Mouse (Mus musculus): Measurements from ENCODE around the gene Fam221a. TPM values are rescaled to one million over a fixed set of nuclear protein-coding genes. Genes with fewer than 3 reads are reported as not detected.
A peak's percentile ranks its signal among the peaks of the same experiment; 100 is the strongest.

Gene Fam221a
- 5.2 and 5.3 TPM in 2 replicates for polyA plus RNA-seq (2015; fragmentation: Nextera tagmentation; extraction: Ambion mirVana)

GRCm38 (mm10) chr6:49367159-49368054 is at the start of gene Fam221a:
TSS of gene Fam221a (plus strand) at chr6:49367739.
- Histone ChIP-seq H3K27ac (replicated peaks) (peak within 1 kb of the TSS; percentile 71), H3K27me3 (no peaks in the 10 kb centered on the region), H3K9me3 (no peaks in the 10 kb centered on the region), H3K9ac (peak within 1 kb of the TSS; percentile 67), H3K4me3 (peak within 1 kb of the TSS; percentile 74), H3K36me3 (no peaks in the 10 kb centered on the region), H3K4me1 (replicated peaks) (peaks cover 16% of the 10 kb centered on the region), H3K4me2 (peak within 1 kb of the TSS; percentile 95)
- WGBS: 4% methylated on average over 49 of the region's 49 CpGs
- ATAC-seq (ENCODE audit: low FRiP score, low read depth): peak; percentile 98

GRCm38 (mm10) chr6:49318966-49319594 is 48.5 kb upstream of the Fam221a start, which contains the start of gene Ccdc126:
TSS of gene Ccdc126 (plus strand) at chr6:49319274.
- Histone ChIP-seq H3K36me3 (no peaks in the 10 kb centered on the region), H3K4me2 (peak within 1 kb of the TSS; percentile 59), H3K4me1 (replicated peaks) (peaks cover 6% of the 10 kb centered on the region), H3K9ac (peak within 1 kb of the TSS; percentile 73), H3K9me3 (no peaks in the 10 kb centered on the region), H3K27ac (replicated peaks) (peak within 1 kb of the TSS; percentile 88), H3K4me3 (peak within 1 kb of the TSS; percentile 86), H3K27me3 (no peaks in the 10 kb centered on the region)
- 0% methylated on average over 44 of the region's 47 CpGs for WGBS
- peak; percentile 100 for ATAC-seq (ENCODE audit: low FRiP score, low read depth)

GRCm38 (mm10) chr6:49319595-49320315 is 47.8 kb upstream of the Fam221a start:
- peak overlapping the region; percentile 88 for H3K27ac ChIP-seq (replicated peaks)
- H3K36me3 ChIP-seq: no peaks in the 10 kb centered on the region
- peak overlapping the region; percentile 73 for H3K9ac ChIP-seq
- peaks cover 6% of the 10 kb centered on the region for H3K4me1 ChIP-seq (replicated peaks)
- H3K4me2 ChIP-seq: peak overlapping the region; percentile 59
- H3K9me3 ChIP-seq: no peaks in the 10 kb centered on the region
- ATAC-seq (ENCODE audit: low FRiP score, low read depth): peak; percentile 8; the same call in 1 of the 2 replicates
- H3K4me3 ChIP-seq: peak overlapping the region; percentile 86
- WGBS: 13% methylated on average over 13 of the region's 13 CpGs
- H3K27me3 ChIP-seq: no peaks in the 10 kb centered on the region

DNA sequence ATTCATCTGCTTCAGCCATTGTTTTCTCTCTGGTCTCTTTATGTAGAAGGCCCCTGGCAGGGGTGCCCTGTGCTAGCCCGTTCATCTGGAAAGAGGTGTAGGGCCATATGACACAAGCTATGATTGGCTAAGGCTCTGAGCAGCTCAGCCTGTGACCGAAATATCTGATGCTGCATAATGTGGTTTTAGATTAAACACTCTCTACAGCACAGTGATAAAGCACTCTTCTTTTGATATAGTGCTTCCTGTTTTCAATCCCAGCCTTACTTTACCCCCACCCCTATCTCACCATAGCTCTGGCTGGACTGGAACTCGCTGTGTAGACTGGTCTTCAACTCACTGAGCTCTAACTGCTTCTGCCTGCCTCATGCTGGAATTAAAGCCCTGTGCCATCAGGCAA is 46.2 kb upstream of the Fam221a start:
- ATAC-seq (ENCODE audit: low FRiP score, low read depth): no peak
- Histone ChIP-seq H3K4me1 (replicated peaks) (peaks cover 6% of the 10 kb centered on the region), H3K27me3 (no peaks in the 10 kb centered on the region), H3K9ac (no peak overlapping the region), H3K9me3 (no peaks in the 10 kb centered on the region), H3K4me3 (no peak overlapping the region), H3K36me3 (no peaks in the 10 kb centered on the region), H3K4me2 (no peak overlapping the region), H3K27ac (replicated peaks) (no peak overlapping the region)
- 83% methylated on average over 3 of the region's 3 CpGs for WGBS

DNA sequence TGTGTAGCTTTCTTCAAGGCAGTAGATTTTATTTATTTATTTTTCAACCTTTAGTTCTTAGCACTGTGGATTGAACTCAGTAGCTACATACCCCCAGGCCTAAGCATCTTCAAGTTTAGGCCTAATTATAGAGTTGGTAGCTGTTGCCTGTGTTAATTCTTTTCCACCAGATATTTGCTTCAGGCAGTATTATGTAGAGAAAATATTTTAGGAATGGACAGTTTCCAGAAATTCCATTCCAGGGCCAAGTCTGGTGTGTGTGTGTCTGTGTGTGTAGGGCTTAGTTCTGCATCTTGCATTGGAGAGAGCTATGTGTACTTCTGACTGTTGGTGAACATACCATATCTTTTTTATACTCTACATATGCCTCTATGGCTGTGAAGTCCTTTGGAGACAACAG is 45.5 kb upstream of the Fam221a start:
- no peaks in the 10 kb centered on the region for H3K27me3 ChIP-seq
- no peak overlapping the region for H3K9ac ChIP-seq
- no peak for ATAC-seq (ENCODE audit: low FRiP score, low read depth)
- H3K4me1 ChIP-seq (replicated peaks): peaks cover 6% of the 10 kb centered on the region
- no peaks in the 10 kb centered on the region for H3K9me3 ChIP-seq
- no peak overlapping the region for H3K27ac ChIP-seq (replicated peaks)
- no peak overlapping the region for H3K4me3 ChIP-seq
- H3K4me2 ChIP-seq: no peak overlapping the region
- no peaks in the 10 kb centered on the region for H3K36me3 ChIP-seq

DNA sequence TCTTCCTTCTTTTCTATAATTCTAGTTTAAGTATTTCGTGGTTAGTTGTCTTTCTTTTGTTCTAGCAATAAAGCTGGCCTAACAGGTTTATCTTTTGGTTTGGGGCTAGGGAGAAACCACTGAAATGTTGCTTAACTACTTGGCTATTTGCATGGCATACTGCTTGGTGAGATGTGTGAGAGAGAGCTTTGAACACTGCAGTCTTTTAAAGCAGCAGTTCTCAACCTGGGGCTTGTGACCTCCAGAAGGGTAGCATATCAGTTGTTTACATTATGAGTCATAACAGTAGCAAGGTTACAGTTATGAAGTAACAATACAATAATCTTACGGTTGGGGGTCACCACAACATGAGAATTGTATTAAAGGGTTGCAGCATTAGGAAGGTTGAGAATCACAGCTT is 44.6 kb upstream of the Fam221a start:
- H3K4me1 ChIP-seq (replicated peaks): peaks cover 6% of the 10 kb centered on the region
- H3K27ac ChIP-seq (replicated peaks): no peak overlapping the region
- H3K4me2 ChIP-seq: no peak overlapping the region
- H3K36me3 ChIP-seq: no peaks in the 10 kb centered on the region
- no peak overlapping the region for H3K4me3 ChIP-seq
- no peaks in the 10 kb centered on the region for H3K9me3 ChIP-seq
- H3K9ac ChIP-seq: no peak overlapping the region
- 74% methylated on average over 2 of the region's 2 CpGs for WGBS
- no peaks in the 10 kb centered on the region for H3K27me3 ChIP-seq
- ATAC-seq (ENCODE audit: low FRiP score, low read depth): no peak

DNA sequence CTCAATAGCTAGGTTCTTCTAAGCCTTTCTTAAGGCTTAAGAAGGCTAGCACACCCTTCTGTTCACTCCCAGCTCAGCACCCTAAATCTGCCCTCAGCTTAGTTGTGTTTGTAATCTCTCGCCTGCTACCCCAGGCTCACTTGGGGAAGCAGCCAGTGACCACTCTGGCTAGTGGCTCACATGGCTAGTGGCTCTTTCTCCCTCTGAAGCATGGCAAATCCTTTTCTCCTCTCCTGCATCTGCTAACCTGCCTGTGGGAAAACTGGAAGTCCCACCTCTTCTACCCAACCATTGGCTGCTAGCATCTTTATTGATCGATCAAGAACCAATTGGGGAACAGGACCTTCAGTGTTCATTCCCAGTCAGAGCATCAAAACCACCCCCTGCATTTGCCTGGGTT is 43.0 kb upstream of the Fam221a start:
- no peak overlapping the region for H3K4me2 ChIP-seq
- 63% methylated on average over 2 of the region's 2 CpGs for WGBS
- no peak for ATAC-seq (ENCODE audit: low FRiP score, low read depth)
- H3K4me3 ChIP-seq: no peak overlapping the region
- no peaks in the 10 kb centered on the region for H3K27me3 ChIP-seq
- H3K9me3 ChIP-seq: no peaks in the 10 kb centered on the region
- H3K9ac ChIP-seq: no peak overlapping the region
- H3K4me1 ChIP-seq (replicated peaks): peaks cover 6% of the 10 kb centered on the region
- no peaks in the 10 kb centered on the region for H3K36me3 ChIP-seq
- no peak overlapping the region for H3K27ac ChIP-seq (replicated peaks)

- H3K27ac ChIP-seq (replicated peaks): no peak overlapping the region
- H3K4me2 ChIP-seq: no peak overlapping the region
- H3K36me3 ChIP-seq: no peaks in the 10 kb centered on the region
- H3K27me3 ChIP-seq: no peaks in the 10 kb centered on the region
- H3K4me1 ChIP-seq (replicated peaks): peaks cover 1% of the 10 kb centered on the region
- no peak overlapping the region for H3K4me3 ChIP-seq
- no peaks in the 10 kb centered on the region for H3K9me3 ChIP-seq
- H3K9ac ChIP-seq: no peak overlapping the region
- no peak for ATAC-seq (ENCODE audit: low FRiP score, low read depth)
- whole genome bisulfite sequencing: 73% methylated on average over 1 of the region's 1 CpGs
Observed at GRCm38 (mm10) chr6:49325294-49325693, 42.2 kb upstream of the Fam221a start.

GRCm38 (mm10) chr6:49326846-49327245 is 40.7 kb upstream of the Fam221a start:
- H3K9me3 ChIP-seq: no peaks in the 10 kb centered on the region
- H3K36me3 ChIP-seq: no peaks in the 10 kb centered on the region
- H3K9ac ChIP-seq: no peak overlapping the region
- no peak overlapping the region for H3K27ac ChIP-seq (replicated peaks)
- no peaks in the 10 kb centered on the region for H3K4me1 ChIP-seq (replicated peaks)
- H3K4me2 ChIP-seq: no peak overlapping the region
- ATAC-seq (ENCODE audit: low FRiP score, low read depth): no peak
- 78% methylated on average over 3 of the region's 3 CpGs for WGBS
- no peak overlapping the region for H3K4me3 ChIP-seq
- H3K27me3 ChIP-seq: no peaks in the 10 kb centered on the region

DNA sequence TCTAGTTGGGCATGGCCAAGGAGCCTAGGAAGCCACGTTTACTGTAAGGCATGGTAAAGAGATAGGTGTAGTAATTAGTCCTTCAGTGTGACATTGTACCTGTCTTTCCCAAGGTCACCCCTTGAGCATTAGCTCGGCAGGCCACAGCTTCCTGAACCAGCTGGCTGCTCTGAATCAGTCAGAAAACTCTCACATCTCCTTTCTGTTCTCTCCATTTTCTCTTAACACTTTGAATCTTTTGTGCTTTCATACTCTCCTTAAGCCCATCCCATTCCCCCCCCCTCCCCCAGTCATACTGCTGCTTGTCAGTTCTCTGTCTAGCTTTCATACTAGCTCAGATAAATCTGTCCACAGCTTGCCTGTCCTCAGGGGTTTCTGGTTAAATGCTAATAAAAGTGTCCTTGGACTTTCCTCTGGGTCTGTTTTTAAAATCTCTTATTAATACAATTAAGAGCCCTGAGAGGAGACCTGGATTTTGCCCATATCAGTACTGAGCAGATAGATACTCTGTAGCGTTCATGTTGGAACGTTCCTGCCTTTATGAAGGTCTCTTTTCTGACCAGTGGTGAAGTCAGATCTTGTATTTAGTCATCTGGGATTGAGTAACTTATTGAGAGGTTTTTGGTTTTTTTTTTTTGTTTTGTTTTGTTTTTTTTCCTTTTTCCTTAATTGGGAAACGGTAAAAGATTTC is 36.0 kb upstream of the Fam221a start:
- H3K27me3 ChIP-seq: no peaks in the 10 kb centered on the region
- H3K27ac ChIP-seq (replicated peaks): no peak overlapping the region
- WGBS: 79% methylated on average over 5 of the region's 5 CpGs
- no peak overlapping the region for H3K4me3 ChIP-seq
- 0 out of 2 replicates have a peak, but pooled peaks cover 3% of the 10 kb centered on the region for H3K4me1 ChIP-seq (replicated peaks)
- H3K4me2 ChIP-seq: no peak overlapping the region
- no peaks in the 10 kb centered on the region; the same call in 1 of the 2 replicates for H3K36me3 ChIP-seq
- H3K9ac ChIP-seq: no peak overlapping the region
- no peak for ATAC-seq (ENCODE audit: low FRiP score, low read depth)
- H3K9me3 ChIP-seq: no peaks in the 10 kb centered on the region

DNA sequence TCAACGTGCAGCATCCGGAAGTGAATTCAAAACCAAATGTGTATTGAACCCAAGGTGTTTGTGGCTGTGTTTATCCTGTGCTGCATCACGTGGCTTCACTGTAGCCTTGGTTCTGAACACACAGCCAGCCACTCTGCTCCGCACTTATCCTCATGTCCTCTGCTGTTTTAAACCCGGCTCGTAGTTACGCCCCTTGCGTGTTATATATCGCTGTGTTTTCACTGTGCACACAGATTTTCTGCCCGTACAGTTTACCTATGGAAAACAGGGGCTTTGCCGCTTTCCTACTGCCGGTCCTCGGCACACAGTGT is 35.5 kb upstream of the Fam221a start:
- Histone ChIP-seq H3K36me3 (no peaks in the 10 kb centered on the region; the same call in 1 of the 2 replicates), H3K4me3 (no peak overlapping the region), H3K4me1 (replicated peaks) (0 out of 2 replicates have a peak, but pooled peaks cover 3% of the 10 kb centered on the region), H3K27ac (replicated peaks) (no peak overlapping the region), H3K27me3 (no peaks in the 10 kb centered on the region), H3K9ac (no peak overlapping the region), H3K4me2 (no peak overlapping the region), H3K9me3 (no peaks in the 10 kb centered on the region)
- 82% methylated on average over 13 of the region's 13 CpGs for WGBS
- no peak for ATAC-seq (ENCODE audit: low FRiP score, low read depth)

Measured in hindbrain, embryonic 15.5 days (tissue).